Mouse (Mus musculus): ENCODE results near the gene Slc12a4.
A peak's percentile ranks its signal among the peaks of the same experiment; 100 is the strongest.

The Slc12a4 gene

DNA sequence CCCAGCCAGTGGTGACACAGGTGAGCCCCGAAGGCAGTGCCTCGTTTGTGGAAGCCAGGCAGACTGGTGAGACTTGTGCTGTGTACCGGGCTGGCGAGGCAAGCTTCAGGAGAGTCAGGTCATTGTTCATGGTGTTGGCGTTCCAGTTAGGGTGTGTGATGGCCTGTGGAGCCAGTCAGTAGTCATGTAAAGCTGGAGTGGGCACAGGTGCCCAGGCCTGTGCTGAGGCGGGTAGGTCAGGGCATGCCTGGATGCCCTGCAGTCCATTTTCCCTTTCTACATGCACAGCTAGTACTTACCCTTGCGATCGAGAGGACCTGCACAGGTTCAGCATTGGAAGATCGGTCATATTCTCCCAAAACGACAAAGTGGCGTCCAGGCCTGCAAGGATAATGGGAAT, 33.4 kb downstream of the Slc12a4 start:
- no peak for DNase-seq (ENCODE audit: low read depth, low spot score)

DNA sequence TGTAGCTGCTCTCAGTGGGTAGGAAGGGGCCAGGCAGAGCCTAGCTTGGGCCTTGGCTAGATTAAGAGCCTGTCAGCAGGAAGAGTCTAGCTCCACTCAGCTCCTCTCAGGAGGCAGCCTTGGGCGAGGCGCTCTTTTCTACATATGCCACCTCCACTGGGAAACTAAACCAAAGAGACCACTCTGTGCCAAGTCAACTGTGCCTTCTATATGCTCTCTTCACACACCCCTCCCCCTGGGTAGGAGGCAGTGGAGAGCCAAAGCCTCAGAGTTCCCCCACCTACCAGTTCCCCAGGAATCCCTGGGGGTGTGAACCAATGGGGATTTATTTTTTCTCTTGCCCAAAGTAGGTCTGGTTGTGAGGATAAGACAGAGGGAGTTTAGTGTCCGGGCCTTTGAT, 34.6 kb downstream of the Slc12a4 start:
- no peak for DNase-seq (ENCODE audit: low read depth, low spot score)

DNA sequence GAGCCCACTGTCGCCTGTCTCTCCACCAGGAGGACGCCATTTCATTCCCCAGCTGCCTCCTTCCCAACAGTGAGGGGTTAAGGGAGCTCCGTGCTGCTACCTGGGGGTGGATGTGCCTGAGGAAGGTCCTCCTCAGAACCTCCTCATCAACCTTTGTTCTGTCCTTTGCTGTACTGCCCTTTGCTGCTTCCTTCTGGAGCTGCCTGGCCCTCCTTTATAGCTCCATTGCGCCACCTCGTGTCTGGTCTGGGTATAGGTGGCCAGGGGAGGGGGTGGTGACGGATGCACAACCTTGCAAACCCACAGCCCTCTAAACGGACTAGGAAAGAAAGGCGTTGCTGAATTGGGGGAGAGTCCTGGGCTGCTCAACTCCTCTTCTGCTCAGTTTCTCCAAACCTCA, 35.3 kb downstream of the Slc12a4 start:
- peak; percentile 84 for DNase-seq (ENCODE audit: low read depth, low spot score)

DNA sequence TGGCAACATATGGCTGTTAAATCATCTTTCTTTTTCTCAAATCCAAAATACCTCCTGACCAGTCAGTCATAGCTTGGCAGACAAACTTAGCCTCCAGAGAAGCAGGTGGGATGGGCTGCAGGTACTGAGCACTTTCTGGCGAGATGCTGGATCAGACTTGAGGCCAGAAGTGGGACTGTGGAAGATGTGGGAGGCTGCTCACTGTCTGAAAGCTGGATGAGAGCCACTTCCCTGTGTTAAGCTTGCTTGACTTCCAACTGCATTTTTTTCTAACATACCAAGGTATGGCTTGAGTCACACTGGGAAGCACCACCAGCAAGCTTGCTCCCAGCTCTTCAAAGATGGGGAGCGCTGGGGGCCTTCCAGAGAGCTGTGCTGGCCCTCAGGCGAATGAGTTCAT, 40.8 kb downstream of the Slc12a4 start:
- DNase-seq (ENCODE audit: low read depth, low spot score), result no peak

DNA sequence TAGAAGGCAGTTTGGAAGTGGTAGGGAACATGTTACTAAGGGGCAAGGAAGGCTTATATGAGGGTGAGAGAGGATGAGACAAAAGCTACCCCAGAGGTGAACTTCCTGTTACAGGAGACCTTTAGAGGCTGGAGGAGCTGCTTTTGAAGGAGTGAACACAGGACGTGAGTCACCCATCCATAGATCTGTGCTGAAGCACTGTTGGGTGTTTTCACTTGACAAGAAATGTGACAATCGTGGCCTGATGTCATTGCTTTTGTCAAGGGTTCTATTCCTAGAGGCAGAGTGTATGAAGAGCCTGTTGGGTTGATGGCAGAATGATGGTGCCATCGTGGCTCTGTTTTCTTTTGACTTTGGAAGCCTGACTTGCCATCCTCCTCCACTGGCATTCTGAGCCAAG, 46.5 kb downstream of the Slc12a4 start:
- DNase-seq (ENCODE audit: low read depth, low spot score), result no peak

DNA sequence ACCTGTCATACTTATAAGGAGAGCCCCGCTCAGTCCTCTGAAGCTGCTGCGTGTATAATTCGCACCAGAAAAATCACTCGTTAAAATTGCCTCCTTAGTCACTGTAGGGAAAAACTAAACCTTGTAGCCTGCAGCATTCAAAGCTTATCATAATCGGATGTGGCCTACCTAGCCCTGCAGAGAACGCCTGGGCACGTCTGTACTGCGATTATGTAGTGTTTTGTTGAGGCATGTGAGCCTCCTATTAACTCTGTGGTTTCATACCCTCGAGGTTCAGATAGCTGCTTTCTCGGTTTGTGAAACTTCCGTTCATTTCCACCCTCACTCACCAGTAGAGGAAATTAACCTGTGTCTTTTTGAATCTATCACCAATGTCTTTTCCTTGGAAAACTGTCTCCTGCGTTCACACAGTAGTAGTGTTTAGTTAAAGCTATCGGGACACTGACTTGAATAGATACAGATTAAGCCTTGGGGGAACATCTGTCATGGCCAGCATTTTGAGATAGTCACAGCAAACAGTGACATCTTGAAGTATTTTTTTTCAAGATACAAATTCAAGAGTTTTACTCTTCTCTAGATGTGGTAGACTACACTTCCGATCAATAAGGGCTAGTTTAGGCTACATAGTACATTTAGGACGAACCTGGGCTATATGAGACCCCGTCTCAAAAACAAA, 64.8 kb downstream of the Slc12a4 start:
- DNase-seq (ENCODE audit: low read depth, low spot score), result no peak

DNA sequence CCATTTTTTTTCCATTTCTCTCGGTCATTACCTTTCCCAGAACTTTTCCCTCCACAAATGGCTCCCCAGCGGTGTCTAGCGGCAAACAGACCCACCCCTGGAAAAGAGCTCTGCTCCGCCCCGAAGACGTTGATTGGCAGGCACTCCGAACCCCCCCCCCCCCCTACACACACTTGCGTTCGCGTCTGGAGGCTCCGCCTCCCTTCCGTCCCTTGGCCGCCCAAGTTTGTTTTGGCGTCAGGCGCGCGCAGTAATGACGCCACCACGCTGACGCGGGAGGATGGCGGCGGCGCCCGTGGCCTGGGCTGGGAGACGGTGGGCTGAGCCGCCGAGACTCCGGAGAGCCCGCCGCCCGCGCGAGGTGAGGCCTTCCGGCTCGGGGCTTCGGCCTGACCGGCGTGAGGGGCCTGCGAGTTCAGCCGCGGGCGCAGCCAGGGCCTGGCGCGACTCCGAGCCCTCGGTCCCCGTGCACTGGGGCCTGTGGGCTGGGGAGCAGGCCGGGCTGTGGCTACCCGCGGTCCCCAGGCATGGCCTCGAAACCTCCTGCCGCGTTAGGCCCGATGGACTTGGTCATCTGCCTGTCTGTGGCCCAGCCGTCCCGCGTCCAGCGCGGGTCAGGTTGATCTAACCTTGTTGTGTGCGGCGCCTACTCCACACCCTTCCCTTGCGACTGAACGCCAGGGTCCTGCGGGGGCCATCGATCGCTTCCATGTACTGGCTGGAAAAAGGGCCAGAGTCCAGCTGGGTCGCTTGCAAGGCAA, 65.5 kb downstream of the Slc12a4 start, which contains the start of gene Pskh1:
Gene Pskh1 (plus strand): TSS at position 262 of the 761 bp plus-strand sequence.
- peak; percentile 96 for DNase-seq (ENCODE audit: low read depth, low spot score)

DNA sequence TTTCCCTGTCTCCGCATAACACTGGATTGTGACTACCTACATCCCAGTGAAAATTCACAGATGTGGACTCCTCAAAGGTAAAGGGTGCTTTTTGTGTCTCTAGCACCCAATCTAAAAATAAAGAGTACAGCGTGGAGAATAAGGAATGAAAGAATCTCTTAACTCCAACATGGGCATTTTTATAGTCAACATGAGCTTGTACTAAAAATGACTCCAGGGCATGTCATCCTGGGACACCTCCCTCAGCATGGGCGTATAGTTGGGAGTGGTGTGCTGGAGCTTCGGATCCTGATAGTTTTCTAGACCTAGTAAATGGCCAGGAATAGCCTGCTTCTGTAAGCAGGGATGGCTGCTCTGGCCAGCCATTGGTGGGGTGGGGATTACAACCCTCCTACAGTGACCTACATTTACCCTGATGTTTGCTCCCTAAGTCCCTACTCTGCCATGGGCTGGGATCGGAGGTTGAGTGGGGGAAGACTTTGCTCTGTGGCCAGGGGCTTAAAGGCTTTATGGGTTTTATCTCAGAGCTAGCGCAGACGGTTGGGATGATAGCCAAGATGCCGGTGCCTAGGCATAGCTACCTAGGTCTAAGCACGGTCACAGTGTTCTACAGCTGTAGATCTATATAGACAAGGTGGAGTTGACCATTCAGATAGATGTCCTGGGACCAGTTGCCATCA, 68.0 kb downstream of the Slc12a4 start:
- DNase-seq (ENCODE audit: low read depth, low spot score), result no peak
